Mouse (Mus musculus): ENCODE results near the gene Kalrn.

- TF ChIP-seq CTCF (conservative IDR thresholded peaks at IDR 0.05; ENCODE audit: low read length) (no peak), POU5F1 (IDR thresholded peaks at IDR 0.05; ENCODE audit: borderline replicate concordance, low read length) (no peak), NANOG (IDR thresholded peaks at IDR 0.05; ENCODE audit: borderline replicate concordance, low read length) (no peak)
These were observed 633.7 kb downstream of the Kalrn start for GRCm38 (mm10) chr16:33939636-33940035.

Measured in E14TG2a.4 (cell line).